Mouse (Mus musculus) olfactory bulb, adult 2 months (tissue): Measurements from ENCODE around the gene Rnf167. TPM values are rescaled to one million over a fixed set of nuclear protein-coding genes. Genes with fewer than 3 reads are reported as not detected.

Experiments
- H3K27ac ChIP-seq: fragments of 200-500 bp; 2 replicates; pipeline ENCODE4 v1.5.1; 2012; ENCODE audit warnings: low read depth, low read length; ENCODE audit not compliant: insufficient read depth
- H3K4me1 ChIP-seq: fragments of 200-500 bp; 2 replicates; pipeline ENCODE4 v1.6.1; 2012; ENCODE audit warnings: low read length; ENCODE audit not compliant: control insufficient read depth, insufficient read depth
- H3K4me3 ChIP-seq: fragments of 200-500 bp; 2 replicates; pipeline ENCODE4 v1.5.1; 2012; ENCODE audit warnings: mild to moderate bottlenecking, low read depth, low read length, moderate library complexity; ENCODE audit not compliant: insufficient read depth
- CTCF ChIP-seq: fragments of 200-500 bp; IDR thresholded peaks from 2 replicates; pipeline ENCODE4 v1.5.1; 2012; ENCODE audit warnings: low read depth, mild to moderate bottlenecking, low read length, moderate library complexity; ENCODE audit not compliant: insufficient read depth
- POLR2A ChIP-seq: fragments of 200-500 bp; IDR thresholded peaks from 2 replicates; pipeline ENCODE4 v1.6.1; 2012; ENCODE audit warnings: mild to moderate bottlenecking, low read depth, low read length, moderate library complexity; ENCODE audit not compliant: insufficient read depth
- WGBS: fragments of 180-500 bp; shearing (Covaris S2); methylation state at CpG from one replicate; pipeline ENCODE4 v1.1.7; 2018; 5-methylcytosine and 5-hydroxymethylcytosine counted together
- polyA plus RNA-seq: library from polyadenylated mRNA; stranded (reverse); fragments of >200 nt; gene quantifications from 2 replicates; pipeline ENCODE4 v1.2.4, GENCODE M21; 2012; ENCODE audit warnings: low replicate concordance; ENCODE audit not compliant: missing spikeins, insufficient read depth, insufficient read length

The Rnf167 gene
- polyA plus RNA-seq, 1 experiment: not detected

- no peak for TF ChIP-seq POLR2A
- no peak for TF ChIP-seq CTCF
- Histone ChIP-seq H3K4me3 (no peak overlapping the region), H3K27ac (no peak overlapping the region), H3K4me1 (peaks cover under 1% of the 10 kb centered on the region; the same call in 1 of the 2 replicates)
- WGBS: 69% methylated on average over 3 of the region's 3 CpGs
Observed at GRCm38 (mm10) chr11:70693504-70693903, 46.5 kb downstream of the Rnf167 start.

GRCm38 (mm10) chr11:70697376-70697775, 50.3 kb downstream of the Rnf167 start:
- H3K4me1 ChIP-seq: peaks cover 11% of the 10 kb centered on the region
- H3K27ac ChIP-seq: no peak overlapping the region
- H3K4me3 ChIP-seq: no peak overlapping the region
- no peak for TF ChIP-seq CTCF
- 74% methylated on average over 3 of the region's 3 CpGs for WGBS

GRCm38 (mm10) chr11:70699051-70699450, 52.0 kb downstream of the Rnf167 start:
- no peak for TF ChIP-seq POLR2A
- no peak for TF ChIP-seq CTCF
- H3K4me3 ChIP-seq: no peak overlapping the region
- 80% methylated on average over 2 of the region's 2 CpGs for WGBS
- no peak overlapping the region for H3K27ac ChIP-seq
- H3K4me1 ChIP-seq: peaks cover 17% of the 10 kb centered on the region

- TF ChIP-seq POLR2A: peak; percentile 69
- no peak for TF ChIP-seq CTCF
- Histone ChIP-seq H3K4me1 (peaks cover 17% of the 10 kb centered on the region), H3K27ac (peak within 1 kb of the TSS; percentile 85), H3K4me3 (peak within 1 kb of the TSS; percentile 86)
- 2% methylated on average over 67 of the region's 69 CpGs for WGBS
Observed at GRCm38 (mm10) chr11:70699722-70700556, 52.9 kb downstream of the Rnf167 start, which contains the start of the genes Inca1 and Kif1c. Gene Inca1 (minus strand): TSS chr11:70700155. Gene Kif1c (plus strand): TSS chr11:70700548.

- WGBS: under 1% methylated on average over 34 of the region's 34 CpGs
- no peak overlapping the region for H3K27ac ChIP-seq
- H3K4me3 ChIP-seq: peak overlapping the region; percentile 86
- TF ChIP-seq POLR2A: no peak
- no peak for TF ChIP-seq CTCF
- H3K4me1 ChIP-seq: peaks cover 17% of the 10 kb centered on the region
Observed at GRCm38 (mm10) chr11:70700613-70701012, 53.6 kb downstream of the Rnf167 start.

Other genes with a start within 250 kb of the Rnf167 start
- not detected in 2 replicates for gene Pelp1, start 237.2 kb upstream of the Rnf167 start, polyA plus RNA-seq
- gene Arrb2, start 214.6 kb upstream of the Rnf167 start, polyA plus RNA-seq: not detected in 2 replicates
- not detected in 2 replicates for gene Med11, start 195.3 kb upstream of the Rnf167 start, polyA plus RNA-seq
- not detected in 2 replicates for gene Zmynd15, start 187.8 kb upstream of the Rnf167 start, polyA plus RNA-seq
- not detected in 2 replicates for gene Cxcl16, start 187.3 kb upstream of the Rnf167 start, polyA plus RNA-seq
- gene Tm4sf5, start 142.0 kb upstream of the Rnf167 start, polyA plus RNA-seq: not detected in 2 replicates
- not detected in 2 replicates for gene Vmo1, start 132.6 kb upstream of the Rnf167 start, polyA plus RNA-seq
- gene Gltpd2, start 128.0 kb upstream of the Rnf167 start, polyA plus RNA-seq: not detected in 2 replicates
- gene Psmb6, start 121.9 kb upstream of the Rnf167 start, polyA plus RNA-seq: not detected in 2 replicates
- not detected in 2 replicates for gene Gm40193, start 114.3 kb upstream of the Rnf167 start, polyA plus RNA-seq
- not detected in 2 replicates for gene Pld2, start 107.2 kb upstream of the Rnf167 start, polyA plus RNA-seq
- gene Mink1, start 84.4 kb upstream of the Rnf167 start, polyA plus RNA-seq: 190 TPM in 1 of 2 replicates, not detected in the other
- not detected in 2 replicates for gene 4930544D05Rik, start 31.4 kb upstream of the Rnf167 start, polyA plus RNA-seq
- not detected in 2 replicates for gene Chrne, start 28.0 kb upstream of the Rnf167 start, polyA plus RNA-seq
- gene Gp1ba, start 8.1 kb upstream of the Rnf167 start, polyA plus RNA-seq: not detected in 2 replicates
- gene Slc25a11, start 244 bp downstream of the Rnf167 start, polyA plus RNA-seq: not detected in 2 replicates
- gene Pfn1, start 7.4 kb downstream of the Rnf167 start, polyA plus RNA-seq: 496 and 550 TPM in 2 replicates
- not detected in 2 replicates for gene Eno3, start 10.0 kb downstream of the Rnf167 start, polyA plus RNA-seq
- gene Spag7, start 22.2 kb downstream of the Rnf167 start, polyA plus RNA-seq: not detected in 2 replicates
- not detected in 2 replicates for gene Camta2, start 40.9 kb downstream of the Rnf167 start, polyA plus RNA-seq
- not detected in 2 replicates for gene Inca1, start 52.9 kb downstream of the Rnf167 start, polyA plus RNA-seq
- not detected in 2 replicates for gene Kif1c, start 53.3 kb downstream of the Rnf167 start, polyA plus RNA-seq
- not detected in 2 replicates for gene Zfp3, start 117.0 kb downstream of the Rnf167 start, polyA plus RNA-seq
- gene Scimp, start 165.4 kb downstream of the Rnf167 start, polyA plus RNA-seq: not detected in 2 replicates
- not detected in 2 replicates for gene Rabep1, start 197.5 kb downstream of the Rnf167 start, polyA plus RNA-seq